Mouse (Mus musculus): ENCODE measurements around the gene Mybl2.

DNA sequence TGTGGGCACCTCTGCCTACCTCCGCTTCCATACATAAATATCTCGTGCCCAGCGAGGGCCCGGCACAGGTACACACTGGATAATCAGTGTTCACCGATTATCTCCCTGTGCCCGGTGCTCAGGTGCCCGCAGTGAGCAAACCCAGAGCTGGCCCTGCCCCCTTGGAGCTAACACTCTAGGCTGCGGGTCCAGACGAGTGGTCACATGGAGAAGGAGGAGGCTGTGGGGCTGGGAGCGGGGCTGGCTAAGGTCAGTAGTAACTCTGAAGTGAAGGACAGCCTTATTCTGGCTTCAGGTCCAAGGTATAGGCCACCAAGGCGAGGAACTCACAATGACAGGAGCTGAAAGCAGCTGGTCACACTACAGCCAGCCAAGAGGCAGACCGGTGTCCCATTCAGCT lies 20.3 kb downstream of the Mybl2 start:
- no peak for TF ChIP-seq CHD2 (IDR thresholded peaks at IDR 0.05; ENCODE audit: low read depth, low read length)
- no peak for TF ChIP-seq ZNF384 (IDR thresholded peaks at IDR 0.05; ENCODE audit: low read depth, low read length)
- TF ChIP-seq ZC3H11A (IDR thresholded peaks at IDR 0.05; ENCODE audit: borderline replicate concordance, low read depth, low read length), result no peak
- TF ChIP-seq HCFC1 (IDR thresholded peaks at IDR 0.05; ENCODE audit: borderline replicate concordance, insufficient read depth, low read length), result no peak

Measured in ES-E14 (cell line).